Mouse (Mus musculus) ovary, postnatal 36 days (tissue): ENCODE data around the gene Zbtb1.
"Not testable (repeated sequence)": the region's sequence is repeated elsewhere in the genome, so short reads cannot be mapped to it uniquely, and the experiment has no call there.

Source experiments
- DNase-seq: peaks from one replicate; pipeline ENCODE4 v3.0.0; 2022; ENCODE audit warnings: low spot score, mixed read lengths

Zbtb1 gene

DNA sequence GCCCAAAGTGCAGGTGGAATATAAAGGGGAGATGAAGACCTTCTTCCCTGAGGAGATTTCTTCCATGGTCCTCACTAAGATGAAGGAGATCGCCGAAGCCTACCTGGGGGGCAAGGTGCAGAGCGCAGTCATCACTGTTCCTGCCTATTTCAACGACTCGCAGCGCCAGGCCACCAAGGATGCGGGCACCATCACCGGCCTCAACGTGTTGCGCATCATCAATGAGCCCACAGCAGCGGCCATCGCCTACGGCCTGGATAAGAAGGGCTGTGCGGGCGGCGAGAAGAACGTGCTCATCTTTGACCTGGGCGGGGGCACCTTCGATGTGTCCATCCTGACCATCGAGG, 34.7 kb downstream of the Zbtb1 start:
- no peak for DNase-seq

DNA sequence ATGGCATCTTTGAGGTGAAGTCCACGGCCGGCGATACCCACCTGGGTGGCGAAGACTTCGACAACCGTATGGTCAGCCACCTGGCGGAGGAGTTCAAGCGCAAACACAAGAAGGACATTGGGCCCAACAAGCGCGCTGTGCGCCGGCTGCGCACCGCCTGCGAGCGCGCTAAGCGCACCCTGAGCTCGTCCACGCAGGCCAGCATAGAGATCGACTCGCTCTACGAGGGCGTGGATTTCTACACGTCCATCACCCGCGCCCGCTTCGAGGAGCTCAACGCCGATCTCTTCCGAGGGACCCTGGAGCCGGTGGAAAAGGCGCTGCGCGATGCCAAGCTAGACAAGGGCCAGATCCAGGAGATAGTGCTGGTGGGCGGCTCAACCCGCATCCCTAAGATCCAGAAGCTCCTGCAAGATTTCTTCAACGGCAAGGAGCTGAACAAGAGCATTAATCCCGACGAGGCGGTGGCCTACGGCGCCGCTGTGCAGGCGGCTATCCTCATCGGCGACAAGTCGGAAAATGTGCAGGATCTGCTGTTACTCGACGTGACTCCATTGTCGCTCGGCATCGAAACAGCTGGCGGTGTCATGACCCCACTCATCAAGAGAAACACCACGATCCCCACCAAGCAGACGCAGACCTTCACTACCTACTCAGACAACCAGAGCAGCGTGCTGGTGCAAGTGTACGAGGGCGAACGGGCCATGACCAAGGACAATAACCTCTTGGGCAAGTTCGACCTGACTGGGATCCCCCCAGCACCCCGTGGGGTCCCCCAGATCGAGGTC, 35.3 kb downstream of the Zbtb1 start:
- peak; percentile 24 for DNase-seq

DNA sequence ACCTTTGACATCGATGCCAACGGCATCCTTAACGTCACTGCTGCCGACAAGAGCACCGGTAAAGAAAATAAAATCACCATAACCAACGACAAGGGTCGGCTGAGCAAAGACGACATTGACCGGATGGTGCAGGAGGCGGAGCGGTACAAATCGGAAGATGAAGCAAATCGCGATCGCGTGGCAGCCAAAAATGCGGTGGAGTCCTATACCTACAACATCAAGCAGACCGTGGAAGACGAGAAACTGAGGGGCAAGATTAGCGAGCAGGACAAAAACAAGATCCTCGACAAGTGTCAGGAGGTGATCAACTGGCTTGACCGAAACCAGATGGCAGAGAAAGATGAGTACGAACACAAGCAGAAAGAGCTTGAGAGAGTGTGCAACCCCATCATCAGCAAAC, 35.9 kb downstream of the Zbtb1 start:
- peak; percentile 11 for DNase-seq

DNA sequence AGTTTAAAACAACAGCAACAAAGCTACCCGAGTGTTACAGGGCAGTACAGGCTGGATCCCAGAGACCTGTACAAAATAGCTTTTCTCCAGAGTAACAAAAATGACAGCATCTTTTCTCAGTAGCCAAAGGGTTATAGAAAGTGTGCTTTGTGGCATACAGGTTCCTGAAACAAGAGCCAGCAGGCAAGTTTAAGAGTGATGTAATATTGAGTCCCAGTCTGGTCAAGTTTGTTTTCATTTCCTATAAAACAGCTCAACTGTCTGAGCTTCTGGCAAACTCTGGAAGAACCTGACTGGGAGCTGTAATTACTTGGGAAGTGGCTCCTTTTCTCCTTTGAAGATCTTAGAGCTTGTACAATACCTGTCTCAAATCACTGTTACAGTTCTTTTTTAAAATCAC, 37.1 kb downstream of the Zbtb1 start:
- no peak for DNase-seq

DNA sequence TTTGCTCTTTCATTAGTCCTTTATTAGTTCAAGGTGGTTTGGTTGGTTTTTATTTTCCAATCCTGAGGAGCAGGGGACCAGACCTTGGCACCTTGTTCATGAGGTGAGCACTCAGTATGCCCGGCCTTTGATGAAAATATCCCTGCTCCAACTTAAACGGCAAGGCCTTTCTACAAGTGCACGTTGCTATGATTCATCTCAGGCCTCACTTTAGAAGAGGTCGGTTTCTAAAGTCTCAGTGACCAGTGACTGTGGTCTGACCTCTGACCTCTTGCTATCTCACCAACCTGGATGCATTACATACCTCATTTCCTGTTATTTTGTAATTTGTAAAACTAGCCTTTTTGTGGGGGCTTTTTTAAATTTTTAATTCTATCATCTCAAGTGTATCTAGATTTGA, 39.1 kb downstream of the Zbtb1 start:
- DNase-seq = no peak

DNA sequence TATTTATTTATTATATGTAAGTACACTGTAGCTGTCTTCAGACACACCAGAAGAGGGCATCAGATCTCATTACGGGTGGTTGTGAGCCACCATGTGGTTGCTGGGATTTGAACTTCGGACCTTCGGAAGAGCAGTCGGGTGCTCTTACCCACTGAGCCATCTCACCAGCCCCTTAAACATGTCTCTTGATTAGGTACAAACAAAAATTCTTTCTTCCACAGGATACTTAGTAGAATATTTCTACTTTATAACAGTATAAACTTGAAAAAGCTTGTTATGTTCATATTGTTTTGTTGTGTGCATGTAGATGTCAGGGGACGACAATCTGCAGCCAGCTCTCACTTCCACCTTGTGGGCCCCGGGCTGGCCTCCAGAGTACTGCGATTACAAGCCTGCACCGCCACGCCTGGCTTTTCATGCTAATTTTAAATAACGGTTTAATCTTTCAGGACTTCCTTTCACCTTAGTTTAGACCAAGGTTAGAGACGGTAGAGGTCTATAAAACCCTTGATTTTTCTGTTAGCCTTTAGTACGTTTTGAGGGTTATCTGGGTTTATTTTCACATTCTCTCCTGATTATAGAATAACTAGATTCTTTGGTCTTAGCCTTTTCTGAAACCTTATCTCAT, 45.4 kb downstream of the Zbtb1 start:
- DNase-seq = no peak

DNA sequence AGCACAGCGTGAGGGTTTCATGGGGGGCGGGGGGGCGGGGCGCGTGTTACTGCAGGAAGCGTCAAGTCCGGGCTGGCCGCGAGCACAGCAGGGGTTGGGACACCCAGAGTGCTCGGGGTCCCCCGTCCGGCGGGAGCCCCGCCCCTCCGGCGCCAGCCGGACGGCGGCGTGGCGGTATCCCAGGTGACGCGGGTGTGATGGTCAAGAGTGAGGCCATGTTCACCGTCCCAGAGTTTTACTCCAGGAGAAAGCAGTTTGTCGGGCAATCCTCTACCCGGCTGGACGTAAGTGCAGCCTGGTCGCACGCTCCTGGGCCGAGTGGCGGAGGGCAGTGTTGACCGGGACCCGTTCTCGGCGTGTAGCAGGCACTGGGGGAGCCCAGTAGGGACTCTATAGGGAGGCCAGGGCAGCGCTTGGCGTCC, 47.4 kb downstream of the Zbtb1 start, which contains the start of gene Ppp1r36:
Gene Ppp1r36, plus strand, starts transcription at position 106 of the 422 bp plus-strand sequence.
- peak; percentile 39 for DNase-seq

DNA sequence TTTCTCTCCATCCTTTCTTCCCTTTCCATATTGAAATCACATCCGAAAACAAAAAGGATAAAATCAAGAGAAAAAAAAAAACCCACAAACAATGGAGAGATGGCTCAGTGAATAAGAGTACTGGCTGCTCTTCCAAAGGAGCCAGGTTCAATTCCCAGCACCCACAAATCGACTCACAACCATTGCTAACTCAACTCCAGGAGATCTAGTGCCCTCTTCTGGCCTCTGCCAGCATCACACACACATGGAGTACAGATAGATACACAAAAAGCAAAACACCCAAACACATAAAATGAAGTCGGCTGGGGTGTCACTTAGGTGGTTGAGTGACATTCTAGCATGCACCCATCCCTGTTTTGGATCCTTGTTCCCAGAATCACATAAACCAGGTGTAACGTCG, 48.3 kb downstream of the Zbtb1 start:
- no peak for DNase-seq

DNA sequence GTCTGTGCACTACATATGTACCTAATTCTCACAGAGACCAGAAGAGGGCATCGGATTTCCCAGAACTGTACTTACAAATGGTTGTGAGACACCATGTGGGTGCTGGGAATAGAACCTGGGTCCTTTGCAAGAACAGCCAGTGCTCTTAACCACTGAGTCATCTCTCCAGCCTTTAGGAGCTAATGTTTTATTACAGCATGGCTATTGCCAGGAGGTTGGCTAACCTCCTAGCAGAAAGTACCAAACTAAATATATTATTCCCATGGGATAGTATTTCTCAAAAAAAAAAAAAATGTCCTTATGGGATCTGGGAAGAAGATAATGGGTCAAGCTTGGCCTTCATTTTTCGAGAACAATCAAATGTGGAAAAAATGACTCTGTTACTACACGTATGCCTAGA, 55.2 kb downstream of the Zbtb1 start:
- DNase-seq = no peak

DNA sequence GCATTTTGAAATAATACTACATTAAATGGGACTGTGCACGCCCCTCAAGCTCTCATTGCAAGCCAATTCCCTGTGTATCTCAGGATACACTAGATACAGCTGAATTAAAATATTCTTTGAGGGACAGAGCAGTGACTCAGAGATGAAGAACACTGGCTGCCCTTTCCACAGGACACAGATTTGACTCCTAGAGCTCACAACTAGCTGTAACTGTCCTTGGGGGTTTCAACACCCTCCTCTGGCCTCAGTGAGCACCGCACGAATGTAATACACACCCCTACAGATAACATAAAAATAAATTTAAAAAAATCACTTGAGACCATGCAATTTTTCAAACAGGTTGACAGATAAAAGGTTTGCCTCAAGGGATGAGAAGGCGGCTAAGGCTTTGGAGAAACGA, 57.5 kb downstream of the Zbtb1 start:
- no peak for DNase-seq

DNA sequence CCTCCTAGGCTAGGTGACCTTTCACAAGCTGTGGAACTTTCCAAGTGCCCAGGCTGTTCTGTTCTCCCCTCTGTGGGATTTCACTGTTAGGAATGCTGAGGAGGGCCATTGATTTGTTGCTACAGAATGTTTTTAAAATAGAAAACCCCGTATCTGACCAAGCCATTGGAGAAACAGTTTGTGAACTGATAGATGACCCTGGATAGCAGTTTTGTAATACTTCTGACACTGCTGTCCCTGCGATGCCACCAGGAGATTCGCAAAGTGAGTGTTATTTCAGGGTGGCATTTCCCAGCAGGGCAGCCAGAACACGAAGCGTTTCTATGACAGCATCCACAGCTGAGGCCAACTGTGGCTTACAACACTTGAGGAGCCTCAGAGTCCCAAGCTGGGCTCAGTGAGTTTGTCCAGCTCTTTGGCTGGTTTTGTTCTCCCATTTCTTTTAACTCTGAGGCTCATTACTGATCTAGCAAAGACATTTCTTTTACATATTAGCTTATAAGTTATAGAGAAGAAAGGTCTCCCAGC, 60.9 kb downstream of the Zbtb1 start:
- no peak for DNase-seq

DNA sequence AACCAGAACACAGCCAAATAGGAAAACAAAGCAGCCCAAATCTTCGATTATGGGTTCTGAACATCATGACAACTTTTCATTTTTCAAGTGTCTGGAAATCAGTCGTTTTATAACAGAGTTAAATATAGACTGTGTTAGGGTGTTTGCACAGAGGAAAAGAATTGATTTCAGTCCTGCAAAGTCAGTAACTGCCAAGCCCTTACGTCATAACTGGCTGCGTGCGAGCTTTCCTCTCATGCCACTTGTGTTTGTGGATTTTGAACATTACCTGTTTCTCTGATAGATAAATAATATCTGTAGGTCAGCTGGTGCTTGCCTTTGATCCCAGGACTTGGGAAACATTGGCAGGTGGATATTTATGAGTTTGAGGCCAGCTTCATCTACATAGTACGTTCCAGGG, 61.4 kb downstream of the Zbtb1 start:
- no peak for DNase-seq

DNA sequence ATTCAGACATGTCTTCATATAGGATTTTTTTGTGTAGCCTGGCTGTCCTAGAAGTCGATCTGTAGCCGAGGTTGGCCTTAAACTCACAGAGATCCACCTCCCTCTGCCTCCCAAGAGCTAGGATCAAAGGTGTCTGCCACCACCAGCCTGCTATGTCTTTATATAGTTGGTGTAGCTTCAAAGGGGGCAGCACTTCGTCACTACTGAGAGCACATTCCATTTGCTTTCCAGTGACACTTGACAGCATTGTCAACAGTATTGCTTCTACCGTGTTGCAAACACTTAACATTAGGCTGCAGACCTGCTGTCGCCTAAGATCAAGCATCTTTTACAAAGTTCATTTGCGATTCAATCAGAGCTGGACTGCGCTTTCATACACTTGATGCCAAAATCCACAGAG, 64.0 kb downstream of the Zbtb1 start:
- DNase-seq = no peak

DNA sequence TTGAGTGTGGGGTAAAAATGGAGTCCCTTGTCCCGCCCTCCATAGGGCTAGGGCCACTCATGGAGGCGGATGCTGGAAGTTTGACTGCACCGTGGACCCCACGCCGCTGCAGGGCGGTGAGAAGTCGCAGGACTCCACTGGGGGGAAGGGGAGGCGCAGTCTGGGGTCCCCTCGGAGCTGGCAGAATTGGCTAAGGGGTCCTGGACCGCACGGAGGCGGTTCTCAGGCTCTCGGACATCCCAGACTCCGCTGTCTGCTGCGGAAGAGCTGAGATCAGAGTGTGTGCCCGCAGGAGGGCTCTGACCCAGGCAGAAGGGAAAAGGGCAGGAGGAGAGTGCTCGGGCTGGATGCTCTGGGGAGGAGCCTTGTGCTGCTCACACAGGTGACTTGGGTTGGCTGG, 65.0 kb downstream of the Zbtb1 start:
- DNase-seq = peak; percentile 11

DNA sequence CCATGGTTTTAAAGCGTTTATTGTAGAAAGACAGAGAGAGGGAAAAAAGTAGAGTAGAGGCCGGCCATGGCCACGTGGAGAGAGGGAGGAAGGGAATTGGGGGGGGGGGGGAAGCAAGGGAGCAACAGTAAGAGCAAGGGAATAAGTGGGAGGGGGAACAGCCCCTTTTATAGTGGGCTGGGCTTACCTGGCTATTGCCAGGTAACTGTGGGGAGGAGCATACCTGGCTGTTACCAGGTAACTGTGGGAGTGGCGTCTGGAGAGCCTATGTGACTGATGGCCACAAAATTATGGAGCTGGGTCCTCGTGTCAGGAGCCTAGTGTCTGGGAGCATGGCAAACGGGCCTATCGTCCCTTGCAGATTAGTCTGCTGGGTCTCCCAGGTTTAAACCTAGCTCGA, 65.5 kb downstream of the Zbtb1 start:
- no peak for DNase-seq

DNA sequence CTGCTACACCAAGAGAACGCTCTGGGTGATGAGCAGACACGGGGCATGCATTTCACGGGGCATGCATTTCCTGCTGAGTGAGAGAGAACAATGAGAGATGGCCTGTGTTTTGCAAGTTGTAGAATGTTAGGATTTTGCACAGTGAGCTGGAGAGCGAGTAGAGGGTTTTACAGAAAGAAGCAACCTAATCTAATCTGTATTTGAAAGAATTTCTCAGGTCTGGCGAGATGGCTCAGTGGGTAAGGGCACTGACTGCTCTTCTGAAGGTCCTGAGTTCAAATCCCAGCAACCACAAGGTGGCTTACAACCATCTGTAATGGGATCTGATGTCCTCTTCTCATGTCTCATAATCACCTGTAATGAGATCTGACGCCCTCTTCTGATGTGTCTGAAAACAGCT, 73.4 kb downstream of the Zbtb1 start:
- not testable (repeated sequence) for DNase-seq

DNA sequence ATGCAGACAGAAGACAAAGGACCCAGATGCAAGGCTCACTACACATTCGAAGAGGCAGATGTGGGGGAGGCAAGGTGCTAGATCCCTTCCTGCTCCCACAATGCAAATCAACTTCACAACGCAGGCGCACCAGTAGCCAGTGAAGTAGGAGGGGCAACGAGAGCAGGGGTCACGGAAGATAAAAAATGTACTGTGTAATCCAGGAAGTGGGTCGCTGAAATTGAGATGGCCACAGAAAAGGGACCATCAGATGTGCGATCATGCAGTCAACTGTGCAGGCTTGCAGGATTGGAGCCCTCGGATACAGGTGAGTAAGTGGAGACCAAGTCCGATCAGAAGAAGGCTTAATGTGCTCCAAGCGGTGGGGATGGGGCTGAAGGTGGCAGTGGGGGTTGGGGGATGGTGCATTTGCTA, 74.3 kb downstream of the Zbtb1 start:
- DNase-seq = no peak

DNA sequence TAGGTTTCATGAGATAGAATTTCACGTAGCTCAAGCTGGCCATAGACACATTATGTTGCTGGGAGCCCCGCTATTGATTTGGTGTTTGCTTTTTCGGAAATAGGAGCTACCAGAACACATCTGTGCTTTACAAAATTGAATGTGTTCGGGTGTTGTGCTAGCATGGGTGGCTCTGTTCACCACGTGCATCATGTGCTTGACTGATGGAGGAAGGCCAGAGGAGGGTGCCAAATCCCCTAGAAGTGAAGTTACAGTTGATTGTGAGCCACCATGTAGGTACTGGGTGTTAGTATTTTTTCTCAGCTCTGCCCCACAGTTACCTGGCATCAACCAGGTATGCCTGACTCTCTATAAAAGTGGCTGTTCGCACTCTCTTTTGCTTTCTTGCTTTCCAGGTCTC, 74.8 kb downstream of the Zbtb1 start:
- no peak for DNase-seq

DNA sequence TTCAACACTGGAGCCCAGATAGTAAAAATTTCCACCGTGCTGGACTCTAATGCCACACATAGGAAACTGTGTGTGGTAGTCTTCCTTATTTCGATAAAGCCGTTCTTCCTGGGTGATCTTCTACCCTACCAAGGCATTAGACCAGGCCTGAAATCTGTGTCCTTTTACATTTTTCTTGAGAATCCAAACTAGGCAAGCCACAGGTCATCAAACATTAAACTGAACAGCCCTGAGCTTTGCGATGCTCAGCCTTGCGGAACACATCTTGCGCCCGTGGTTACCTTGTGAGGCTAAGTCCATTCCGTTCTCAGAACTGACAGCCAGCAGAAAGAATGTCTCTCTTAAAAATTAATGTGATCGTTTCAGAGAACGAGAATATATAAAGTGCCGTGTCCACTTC, 76.1 kb downstream of the Zbtb1 start:
- DNase-seq = no peak
